Comparison of ENCODE assay signal across 1 mouse cellular context in the genomic region with DNA sequence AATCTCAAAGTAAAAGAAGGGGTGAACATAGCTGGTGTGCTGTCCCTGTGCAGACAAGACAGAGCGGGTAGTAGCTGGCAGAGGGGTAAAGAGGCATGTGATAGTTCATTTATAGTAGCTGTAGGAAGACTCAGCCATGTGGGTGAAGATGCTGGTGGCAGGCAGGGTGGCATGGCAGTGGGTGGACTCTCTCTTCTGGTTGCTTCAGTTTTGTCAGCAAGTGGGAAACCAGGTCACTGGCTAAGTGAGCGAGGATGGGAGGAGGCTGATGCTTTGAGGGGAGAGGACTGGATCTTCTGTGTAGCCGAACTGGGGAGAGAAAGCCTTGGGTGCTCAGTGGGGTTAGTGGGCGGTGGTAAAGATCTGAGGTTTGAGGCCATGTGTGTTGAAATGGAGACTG.
TF ChIP-seq lines count a peak whose summit lies in the region.

No protein-coding gene starts in this region.

TF ChIP-seq in MEL, 35 proteins besides CTCF, POLR2A, EP300 and RAD21:
- TF ChIP-seq E2F4 (IDR thresholded peaks at IDR 0.05; ENCODE audit: borderline replicate concordance, low read depth, low read length): no peak
- TF ChIP-seq ZKSCAN1 (IDR thresholded peaks at IDR 0.05; ENCODE audit: low read depth, low read length): no peak
- TF ChIP-seq MYB (IDR thresholded peaks at IDR 0.05; ENCODE audit: low read depth, low read length): no peak
- no peak for TF ChIP-seq ELF1 (IDR thresholded peaks at IDR 0.05; ENCODE audit: low read depth, low read length)
- no peak for TF ChIP-seq GABPA (IDR thresholded peaks at IDR 0.05; ENCODE audit: low read depth, low read length)
- no peak for TF ChIP-seq UBTF (IDR thresholded peaks at IDR 0.05; ENCODE audit: borderline replicate concordance, insufficient read depth, low read depth, low read length)
